Mouse (Mus musculus): Measurements from ENCODE around the gene Gm28048.

Gene Gm28048

GRCm38 (mm10) chr11:22787833-22788232 is 194.1 kb downstream of the Gm28048 start:
- DNase-seq: no peak

Measured in embryo, embryonic 11 days (tissue).